Mouse (Mus musculus) cerebellum, adult 11-12 months (tissue): ENCODE results near the gene Ggta1.

ENCODE experiments used
- DNase-seq: peaks from one replicate; pipeline ENCODE4 v3.0.0; 2022

The Ggta1 gene

GRCm38 (mm10) chr2:35490458-35491111, 27.6 kb upstream of the Ggta1 start:
- DNase-seq, result no peak

GRCm38 (mm10) chr2:35487700-35488099, 24.7 kb upstream of the Ggta1 start:
- DNase-seq, result no peak

GRCm38 (mm10) chr2:35486981-35487655, 24.1 kb upstream of the Ggta1 start:
- no peak for DNase-seq

GRCm38 (mm10) chr2:35484102-35484501, 21.1 kb upstream of the Ggta1 start:
- DNase-seq, result no peak

GRCm38 (mm10) chr2:35483402-35483801, 20.4 kb upstream of the Ggta1 start:
- no peak for DNase-seq

GRCm38 (mm10) chr2:35481322-35481990, 18.4 kb upstream of the Ggta1 start:
- no peak for DNase-seq

- DNase-seq, result no peak
Observed at GRCm38 (mm10) chr2:35480073-35480472, 17.0 kb upstream of the Ggta1 start.

GRCm38 (mm10) chr2:35478812-35479122, 15.7 kb upstream of the Ggta1 start:
- DNase-seq, result no peak

GRCm38 (mm10) chr2:35477999-35478811, 15.2 kb upstream of the Ggta1 start:
- no peak for DNase-seq

GRCm38 (mm10) chr2:35477321-35477720, 14.3 kb upstream of the Ggta1 start:
- DNase-seq, result no peak

- no peak for DNase-seq
Observed at GRCm38 (mm10) chr2:35474916-35475315, 11.9 kb upstream of the Ggta1 start.

GRCm38 (mm10) chr2:35469266-35469665, 6.2 kb upstream of the Ggta1 start:
- no peak for DNase-seq

GRCm38 (mm10) chr2:35468276-35468675, 5.2 kb upstream of the Ggta1 start:
- DNase-seq, result no peak

GRCm38 (mm10) chr2:35467855-35468254, 4.8 kb upstream of the Ggta1 start:
- DNase-seq, result no peak

- DNase-seq, result no peak
Observed at GRCm38 (mm10) chr2:35465677-35466076, 2.6 kb upstream of the Ggta1 start.

GRCm38 (mm10) chr2:35464548-35464947, 1.5 kb upstream of the Ggta1 start:
- no peak for DNase-seq

GRCm38 (mm10) chr2:35464089-35464534, 1.1 kb upstream of the Ggta1 start:
- no peak for DNase-seq

GRCm38 (mm10) chr2:35463372-35464088, 499 bp upstream of the Ggta1 start:
- DNase-seq, result no peak

GRCm38 (mm10) chr2:35461971-35462787, 852 bp downstream of the Ggta1 start:
- no peak for DNase-seq

GRCm38 (mm10) chr2:35461131-35461947, 1.7 kb downstream of the Ggta1 start:
- DNase-seq, result no peak

GRCm38 (mm10) chr2:35460378-35460880, 2.6 kb downstream of the Ggta1 start:
- DNase-seq, result no peak
